Mouse (Mus musculus): Measurements from ENCODE around the gene Fetub. TPM values are rescaled to one million over a fixed set of nuclear protein-coding genes. Genes with fewer than 3 reads are reported as not detected.

The Fetub gene
- polyA plus RNA-seq, 1 experiment from 2014 or later: 0.16 TPM

GRCm38 (mm10) chr16:22881487-22881886, 36.6 kb upstream of the Fetub start:
- Histone ChIP-seq H3K4me2 (replicated peaks; ENCODE audit: low read depth, low read length) (no peak overlapping the region), H3K9ac (replicated peaks; ENCODE audit: low read depth, low read length) (no peak overlapping the region), H3K9me3 (ENCODE audit: control insufficient read depth, low read depth, low read length) (no peaks in the 10 kb centered on the region), H3K4me3 (ENCODE audit: low read depth, low read length) (no peak overlapping the region), H3K27me3 (ENCODE audit: control insufficient read depth, insufficient read depth, low read length) (no peaks in the 10 kb centered on the region), H3K4me1 (ENCODE audit: control insufficient read depth, insufficient read depth, low read length) (no peaks in the 10 kb centered on the region), H3K36me3 (ENCODE audit: control insufficient read depth, insufficient read depth, low read length) (no peaks in the 10 kb centered on the region), H3K27ac (ENCODE audit: low read length) (no peak overlapping the region)
- WGBS: 69% methylated on average over 4 of the region's 4 CpGs
- no peak for ATAC-seq (ENCODE audit: insufficient number of reproducible peaks, insufficient read depth, low FRiP score, low read depth)

- no peak overlapping the region for H3K27ac ChIP-seq (ENCODE audit: low read length)
- ATAC-seq (ENCODE audit: insufficient number of reproducible peaks, insufficient read depth, low FRiP score, low read depth): no peak
- no peaks in the 10 kb centered on the region for H3K9me3 ChIP-seq (ENCODE audit: control insufficient read depth, low read depth, low read length)
- whole genome bisulfite sequencing: 86% methylated on average over 5 of the region's 5 CpGs
- H3K9ac ChIP-seq (replicated peaks; ENCODE audit: low read depth, low read length): no peak overlapping the region
- no peak overlapping the region for H3K4me3 ChIP-seq (ENCODE audit: low read depth, low read length)
- H3K4me1 ChIP-seq (ENCODE audit: control insufficient read depth, insufficient read depth, low read length): no peaks in the 10 kb centered on the region
- H3K36me3 ChIP-seq (ENCODE audit: control insufficient read depth, insufficient read depth, low read length): no peaks in the 10 kb centered on the region
- H3K4me2 ChIP-seq (replicated peaks; ENCODE audit: low read depth, low read length): no peak overlapping the region
- no peaks in the 10 kb centered on the region for H3K27me3 ChIP-seq (ENCODE audit: control insufficient read depth, insufficient read depth, low read length)
Measured at GRCm38 (mm10) chr16:22883441-22883840, 34.7 kb upstream of the Fetub start.

GRCm38 (mm10) chr16:22885356-22885755, 32.8 kb upstream of the Fetub start:
- H3K4me2 ChIP-seq (replicated peaks; ENCODE audit: low read depth, low read length): no peak overlapping the region
- H3K4me1 ChIP-seq (ENCODE audit: control insufficient read depth, insufficient read depth, low read length): no peaks in the 10 kb centered on the region
- H3K9ac ChIP-seq (replicated peaks; ENCODE audit: low read depth, low read length): no peak overlapping the region
- H3K36me3 ChIP-seq (ENCODE audit: control insufficient read depth, insufficient read depth, low read length): no peaks in the 10 kb centered on the region
- H3K27ac ChIP-seq (ENCODE audit: low read length): no peak overlapping the region
- ATAC-seq (ENCODE audit: insufficient number of reproducible peaks, insufficient read depth, low FRiP score, low read depth): no peak
- no peaks in the 10 kb centered on the region for H3K9me3 ChIP-seq (ENCODE audit: control insufficient read depth, low read depth, low read length)
- no peak overlapping the region for H3K4me3 ChIP-seq (ENCODE audit: low read depth, low read length)
- no peaks in the 10 kb centered on the region for H3K27me3 ChIP-seq (ENCODE audit: control insufficient read depth, insufficient read depth, low read length)
- WGBS: 37% methylated on average over 4 of the region's 4 CpGs

- Histone ChIP-seq H3K36me3 (ENCODE audit: control insufficient read depth, insufficient read depth, low read length) (no peaks in the 10 kb centered on the region), H3K27ac (ENCODE audit: low read length) (no peak overlapping the region), H3K9me3 (ENCODE audit: control insufficient read depth, low read depth, low read length) (no peaks in the 10 kb centered on the region), H3K4me3 (ENCODE audit: low read depth, low read length) (no peak overlapping the region), H3K9ac (replicated peaks; ENCODE audit: low read depth, low read length) (no peak overlapping the region), H3K27me3 (ENCODE audit: control insufficient read depth, insufficient read depth, low read length) (no peaks in the 10 kb centered on the region), H3K4me2 (replicated peaks; ENCODE audit: low read depth, low read length) (no peak overlapping the region), H3K4me1 (ENCODE audit: control insufficient read depth, insufficient read depth, low read length) (no peaks in the 10 kb centered on the region)
- no peak for ATAC-seq (ENCODE audit: insufficient number of reproducible peaks, insufficient read depth, low FRiP score, low read depth)
- WGBS: 66% methylated on average over 3 of the region's 3 CpGs
Measured at GRCm38 (mm10) chr16:22886726-22887125, 31.4 kb upstream of the Fetub start.

GRCm38 (mm10) chr16:22888835-22889234, 29.3 kb upstream of the Fetub start:
- Histone ChIP-seq H3K27me3 (ENCODE audit: control insufficient read depth, insufficient read depth, low read length) (no peaks in the 10 kb centered on the region), H3K9ac (replicated peaks; ENCODE audit: low read depth, low read length) (no peak overlapping the region), H3K4me3 (ENCODE audit: low read depth, low read length) (no peak overlapping the region), H3K36me3 (ENCODE audit: control insufficient read depth, insufficient read depth, low read length) (no peaks in the 10 kb centered on the region), H3K9me3 (ENCODE audit: control insufficient read depth, low read depth, low read length) (no peaks in the 10 kb centered on the region), H3K4me1 (ENCODE audit: control insufficient read depth, insufficient read depth, low read length) (no peaks in the 10 kb centered on the region), H3K4me2 (replicated peaks; ENCODE audit: low read depth, low read length) (no peak overlapping the region), H3K27ac (ENCODE audit: low read length) (no peak overlapping the region)
- no peak for ATAC-seq (ENCODE audit: insufficient number of reproducible peaks, insufficient read depth, low FRiP score, low read depth)
- 72% methylated on average over 4 of the region's 4 CpGs for WGBS

- 83% methylated on average over 8 of the region's 8 CpGs for WGBS
Measured at GRCm38 (mm10) chr16:22889716-22890115, 28.4 kb upstream of the Fetub start.

GRCm38 (mm10) chr16:22890683-22891510, 27.2 kb upstream of the Fetub start, which contains the start of gene Ahsg:
Gene Ahsg (plus strand): TSS chr16:22891277.
- Histone ChIP-seq H3K4me2 (replicated peaks; ENCODE audit: low read depth, low read length) (no peak within 1 kb of the TSS), H3K27me3 (ENCODE audit: control insufficient read depth, insufficient read depth, low read length) (no peaks in the 10 kb centered on the region), H3K4me3 (ENCODE audit: low read depth, low read length) (no peak within 1 kb of the TSS), H3K9me3 (ENCODE audit: control insufficient read depth, low read depth, low read length) (no peaks in the 10 kb centered on the region), H3K27ac (ENCODE audit: low read length) (no peak within 1 kb of the TSS), H3K36me3 (ENCODE audit: control insufficient read depth, insufficient read depth, low read length) (no peaks in the 10 kb centered on the region), H3K9ac (replicated peaks; ENCODE audit: low read depth, low read length) (no peak within 1 kb of the TSS), H3K4me1 (ENCODE audit: control insufficient read depth, insufficient read depth, low read length) (no peaks in the 10 kb centered on the region)
- no peak for ATAC-seq (ENCODE audit: insufficient number of reproducible peaks, insufficient read depth, low FRiP score, low read depth)
- WGBS: 80% methylated on average over 11 of the region's 11 CpGs

More at GRCm38 (mm10) chr16:22889716-22890115, 28.4 kb upstream of the Fetub start:
- H3K4me1 ChIP-seq (ENCODE audit: control insufficient read depth, insufficient read depth, low read length): no peaks in the 10 kb centered on the region
- H3K9ac ChIP-seq (replicated peaks; ENCODE audit: low read depth, low read length): no peak overlapping the region
- no peaks in the 10 kb centered on the region for H3K9me3 ChIP-seq (ENCODE audit: control insufficient read depth, low read depth, low read length)
- ATAC-seq (ENCODE audit: insufficient number of reproducible peaks, insufficient read depth, low FRiP score, low read depth): no peak
- H3K27me3 ChIP-seq (ENCODE audit: control insufficient read depth, insufficient read depth, low read length): no peaks in the 10 kb centered on the region
- H3K4me3 ChIP-seq (ENCODE audit: low read depth, low read length): no peak overlapping the region
- no peak overlapping the region for H3K27ac ChIP-seq (ENCODE audit: low read length)
- H3K4me2 ChIP-seq (replicated peaks; ENCODE audit: low read depth, low read length): no peak overlapping the region
- no peaks in the 10 kb centered on the region for H3K36me3 ChIP-seq (ENCODE audit: control insufficient read depth, insufficient read depth, low read length)

- Histone ChIP-seq H3K4me3 (ENCODE audit: low read depth, low read length) (no peak overlapping the region), H3K4me2 (replicated peaks; ENCODE audit: low read depth, low read length) (no peak overlapping the region), H3K9ac (replicated peaks; ENCODE audit: low read depth, low read length) (no peak overlapping the region), H3K36me3 (ENCODE audit: control insufficient read depth, insufficient read depth, low read length) (no peaks in the 10 kb centered on the region), H3K9me3 (ENCODE audit: control insufficient read depth, low read depth, low read length) (no peaks in the 10 kb centered on the region), H3K4me1 (ENCODE audit: control insufficient read depth, insufficient read depth, low read length) (no peaks in the 10 kb centered on the region), H3K27me3 (ENCODE audit: control insufficient read depth, insufficient read depth, low read length) (no peaks in the 10 kb centered on the region), H3K27ac (ENCODE audit: low read length) (no peak overlapping the region)
- 89% methylated on average over 8 of the region's 8 CpGs for WGBS
- ATAC-seq (ENCODE audit: insufficient number of reproducible peaks, insufficient read depth, low FRiP score, low read depth): no peak
Measured at GRCm38 (mm10) chr16:22891733-22892154, 26.4 kb upstream of the Fetub start.

GRCm38 (mm10) chr16:22894095-22894494, 24.0 kb upstream of the Fetub start:
- WGBS: 60% methylated on average over 8 of the region's 8 CpGs

More at GRCm38 (mm10) chr16:22894095-22894494, 24.0 kb upstream of the Fetub start:
- Histone ChIP-seq H3K27ac (ENCODE audit: low read length) (no peak overlapping the region), H3K27me3 (ENCODE audit: control insufficient read depth, insufficient read depth, low read length) (no peaks in the 10 kb centered on the region), H3K4me2 (replicated peaks; ENCODE audit: low read depth, low read length) (no peak overlapping the region), H3K36me3 (ENCODE audit: control insufficient read depth, insufficient read depth, low read length) (no peaks in the 10 kb centered on the region), H3K4me1 (ENCODE audit: control insufficient read depth, insufficient read depth, low read length) (no peaks in the 10 kb centered on the region), H3K9ac (replicated peaks; ENCODE audit: low read depth, low read length) (no peak overlapping the region), H3K4me3 (ENCODE audit: low read depth, low read length) (no peak overlapping the region), H3K9me3 (ENCODE audit: control insufficient read depth, low read depth, low read length) (no peaks in the 10 kb centered on the region)
- no peak for ATAC-seq (ENCODE audit: insufficient number of reproducible peaks, insufficient read depth, low FRiP score, low read depth)

All from stomach, embryonic 14.5 days (tissue).